Mouse (Mus musculus) embryonic facial prominence, embryonic 11.5 days (tissue): ENCODE data around the gene Bst2. TPM values are rescaled to one million over a fixed set of nuclear protein-coding genes. Genes with fewer than 3 reads are reported as not detected.
A peak's percentile ranks its signal among the peaks of the same experiment; 100 is the strongest.

Experiments
- ATAC-seq: fragments of 200-750 bp; cut with Nextera tagmentation; replicated peaks from 2 replicates; pipeline ENCODE4 v1.8.0; 2017; ENCODE audit warnings: low read depth; ENCODE audit not compliant: insufficient number of reproducible peaks, low FRiP score, low TSS enrichment
- DNase-seq: peaks from one replicate; pipeline ENCODE4 v3.0.0-alpha.2; 2015; ENCODE audit warnings: low spot score
- H3K27ac ChIP-seq: fragments of 300-500 bp; sonication (generic); replicated peaks from 2 replicates; pipeline ENCODE4 v1.5.1; 2014; ENCODE audit warnings: mild to moderate bottlenecking, low read depth, low read length, control low read depth
- H3K27me3 ChIP-seq: fragments of 300-500 bp; sonication (generic); 2 replicates; pipeline ENCODE4 v1.6.1; 2014; ENCODE audit warnings: mild to moderate bottlenecking, low read length, moderate library complexity, mixed read lengths; ENCODE audit not compliant: control insufficient read depth, insufficient read depth
- H3K36me3 ChIP-seq: fragments of 300-500 bp; sonication (generic); replicated peaks from 2 replicates; pipeline ENCODE4 v1.6.1; 2014; ENCODE audit warnings: low read depth, mild to moderate bottlenecking, low read length, moderate library complexity, mixed read lengths; ENCODE audit not compliant: control insufficient read depth, insufficient read depth
- H3K4me1 ChIP-seq: fragments of 300-500 bp; sonication (generic); 2 replicates; pipeline ENCODE4 v1.6.1; 2014; ENCODE audit warnings: low read length, mixed read lengths; ENCODE audit not compliant: control insufficient read depth, insufficient read depth
- H3K4me2 ChIP-seq: fragments of 300-500 bp; sonication (generic); 2 replicates; pipeline ENCODE4 v1.6.1; 2014; ENCODE audit warnings: low read depth, mild to moderate bottlenecking, control low read depth, low read length, moderate library complexity
- H3K4me3 ChIP-seq: fragments of 300-500 bp; sonication (generic); 2 replicates; pipeline ENCODE4 v1.5.1; 2014; ENCODE audit warnings: low read depth, low read length, control low read depth
- H3K9ac ChIP-seq: fragments of 300-500 bp; sonication (generic); replicated peaks from 2 replicates; pipeline ENCODE4 v1.6.1; 2014; ENCODE audit warnings: mild to moderate bottlenecking, control low read depth, low read length
- H3K9me3 ChIP-seq: fragments of 300-500 bp; sonication (generic); replicated peaks from 2 replicates; pipeline ENCODE4 v1.6.1; 2016; ENCODE audit warnings: mild to moderate bottlenecking, low read length, inconsistent platforms, mixed read lengths; ENCODE audit not compliant: control insufficient read depth
- WGBS: fragments of 180-500 bp; shearing (Covaris S2); extraction: QIAGEN DNeasy Blood & Tissue Kit; methylation state at CpG from one replicate; pipeline ENCODE4 v1.1.7; 2014; 5-methylcytosine and 5-hydroxymethylcytosine counted together
- polyA plus RNA-seq: library from polyadenylated mRNA; unstranded; fragments of >200 nt; fragmentation: Nextera tagmentation; extraction: Ambion mirVana; gene quantifications from 2 replicates; pipeline ENCODE4 v1.2.1, GENCODE M21; 2014

Gene Bst2
- polyA plus RNA-seq, result 3.5 and 4.3 TPM in 2 replicates

- H3K4me2 ChIP-seq, result peak within 1 kb of the TSS; percentile 61
- H3K4me1 ChIP-seq, result no peaks in the 10 kb centered on the region
- H3K9ac ChIP-seq, result peak within 1 kb of the TSS; percentile 6
- H3K36me3 ChIP-seq, result no peaks in the 10 kb centered on the region
- H3K4me3 ChIP-seq, result peak within 1 kb of the TSS; percentile 31
- no peaks in the 10 kb centered on the region for H3K27me3 ChIP-seq
- ATAC-seq (0 out of 2 replicates have a peak, but pooled peaks have one; percentile 32), DNase-seq (peak; percentile 92)
- WGBS, result 1% methylated on average over 37 of the region's 37 CpGs
- H3K27ac ChIP-seq, result no peak within 1 kb of the TSS
- no peaks in the 10 kb centered on the region for H3K9me3 ChIP-seq
Observed at GRCm38 (mm10) chr8:71537028-71537867, at the start of gene Bst2. Bst2 (minus strand) TSS chr8:71537456.

DNA sequence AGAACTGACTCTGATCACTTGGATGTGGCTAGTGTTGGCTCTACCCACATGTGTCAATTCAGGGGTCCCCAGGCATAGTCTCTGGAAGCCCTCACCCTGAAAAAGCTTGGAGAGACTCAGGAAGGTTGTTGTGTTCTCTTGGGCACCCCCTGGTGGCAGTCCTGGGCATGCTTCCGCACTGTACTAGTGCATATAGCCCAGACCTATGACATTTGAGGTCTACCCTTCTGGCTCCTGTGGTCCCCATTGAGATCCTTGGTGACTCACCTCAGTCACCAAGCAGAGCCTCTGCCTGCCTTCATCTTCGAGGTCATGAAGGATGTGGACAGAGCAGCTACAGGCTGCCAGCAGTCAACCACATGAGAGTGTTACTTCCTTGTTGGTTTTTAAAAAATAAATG, 49.6 kb upstream of the Bst2 start:
- ATAC-seq, result no peak
- no peak overlapping the region for H3K27ac ChIP-seq
- no peaks in the 10 kb centered on the region for H3K27me3 ChIP-seq
- peak; percentile 53 for DNase-seq
- H3K4me2 ChIP-seq, result no peak overlapping the region
- no peaks in the 10 kb centered on the region for H3K4me1 ChIP-seq
- no peaks in the 10 kb centered on the region for H3K36me3 ChIP-seq
- no peak overlapping the region for H3K4me3 ChIP-seq
- no peak overlapping the region for H3K9ac ChIP-seq
- no peaks in the 10 kb centered on the region for H3K9me3 ChIP-seq
- 73% methylated on average over 2 of the region's 2 CpGs for WGBS

DNA sequence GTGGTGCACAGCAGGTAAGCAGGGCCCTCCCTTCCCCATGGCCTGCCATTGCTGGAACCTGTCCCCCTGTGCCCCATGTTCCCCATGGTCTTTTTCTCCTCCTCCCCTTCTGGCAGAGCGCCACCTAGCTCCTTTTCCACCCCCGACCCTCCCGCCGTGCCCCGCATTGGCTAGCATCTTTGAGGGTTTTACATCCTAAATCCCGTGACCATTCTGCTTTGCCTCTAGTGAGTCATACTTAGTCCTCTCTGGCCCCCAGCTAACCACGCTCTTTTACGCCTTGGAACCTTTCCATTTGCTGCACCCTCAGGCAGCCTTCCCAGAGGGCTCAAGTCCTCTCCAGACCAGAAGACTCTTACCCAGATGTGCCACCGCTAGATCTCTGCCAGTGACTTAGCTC, 42.9 kb upstream of the Bst2 start:
- WGBS, result 24% methylated on average over 9 of the region's 9 CpGs
- Histone ChIP-seq H3K4me1 (no peaks in the 10 kb centered on the region), H3K9ac (no peak overlapping the region), H3K4me3 (no peak overlapping the region), H3K9me3 (no peaks in the 10 kb centered on the region), H3K27ac (no peak overlapping the region), H3K4me2 (no peak overlapping the region), H3K27me3 (no peaks in the 10 kb centered on the region), H3K36me3 (no peaks in the 10 kb centered on the region; the same call in none of the 2 replicates)
- ATAC-seq, result no peak
- DNase-seq, result no peak

DNA sequence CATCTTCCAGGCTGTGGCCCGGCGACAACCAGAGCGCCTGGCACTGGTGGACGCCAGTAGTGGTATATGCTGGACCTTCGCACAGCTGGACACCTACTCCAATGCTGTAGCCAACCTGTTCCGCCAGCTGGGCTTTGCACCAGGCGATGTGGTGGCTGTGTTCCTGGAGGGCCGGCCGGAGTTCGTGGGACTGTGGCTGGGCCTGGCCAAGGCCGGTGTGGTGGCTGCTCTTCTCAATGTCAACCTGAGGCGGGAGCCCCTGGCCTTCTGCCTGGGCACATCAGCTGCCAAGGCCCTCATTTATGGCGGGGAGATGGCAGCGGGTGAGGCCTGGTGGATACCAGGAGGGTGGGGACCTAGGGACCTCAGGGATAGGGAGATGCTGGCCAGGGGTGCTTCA, 42.2 kb upstream of the Bst2 start:
- Histone ChIP-seq H3K36me3 (no peaks in the 10 kb centered on the region; the same call in none of the 2 replicates), H3K4me2 (no peak overlapping the region), H3K4me1 (no peaks in the 10 kb centered on the region), H3K27me3 (no peaks in the 10 kb centered on the region), H3K4me3 (no peak overlapping the region), H3K27ac (no peak overlapping the region), H3K9ac (no peak overlapping the region), H3K9me3 (no peaks in the 10 kb centered on the region)
- no peak for DNase-seq
- no peak for ATAC-seq
- 88% methylated on average over 14 of the region's 14 CpGs for WGBS

DNA sequence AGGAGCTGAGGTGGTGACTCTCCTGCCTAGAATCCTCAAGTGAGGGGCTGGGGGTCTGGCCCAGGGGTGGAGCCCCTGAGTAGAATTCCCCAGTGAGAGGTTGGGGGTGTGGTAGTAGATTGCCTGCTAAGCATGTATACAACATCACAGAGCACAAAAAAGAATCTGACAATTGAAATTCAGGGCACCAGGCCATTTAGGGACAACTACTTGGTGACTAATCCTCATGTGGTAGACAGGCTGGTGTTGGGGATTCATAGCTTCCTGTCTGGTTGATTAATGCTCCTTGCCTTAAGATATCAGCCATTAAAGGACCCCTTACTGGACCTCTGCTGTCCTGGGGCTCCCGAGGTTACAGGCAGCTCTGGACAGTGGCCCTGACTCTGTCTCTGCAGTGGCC, 41.8 kb upstream of the Bst2 start:
- no peak overlapping the region for H3K27ac ChIP-seq
- 78% methylated on average over 1 of the region's 1 CpGs for WGBS
- H3K4me1 ChIP-seq, result no peaks in the 10 kb centered on the region
- H3K9me3 ChIP-seq, result no peaks in the 10 kb centered on the region
- H3K4me2 ChIP-seq, result no peak overlapping the region
- no peak overlapping the region for H3K4me3 ChIP-seq
- no peak overlapping the region for H3K9ac ChIP-seq
- no peaks in the 10 kb centered on the region for H3K27me3 ChIP-seq
- no peak for ATAC-seq
- no peaks in the 10 kb centered on the region; the same call in none of the 2 replicates for H3K36me3 ChIP-seq
- DNase-seq, result no peak

DNA sequence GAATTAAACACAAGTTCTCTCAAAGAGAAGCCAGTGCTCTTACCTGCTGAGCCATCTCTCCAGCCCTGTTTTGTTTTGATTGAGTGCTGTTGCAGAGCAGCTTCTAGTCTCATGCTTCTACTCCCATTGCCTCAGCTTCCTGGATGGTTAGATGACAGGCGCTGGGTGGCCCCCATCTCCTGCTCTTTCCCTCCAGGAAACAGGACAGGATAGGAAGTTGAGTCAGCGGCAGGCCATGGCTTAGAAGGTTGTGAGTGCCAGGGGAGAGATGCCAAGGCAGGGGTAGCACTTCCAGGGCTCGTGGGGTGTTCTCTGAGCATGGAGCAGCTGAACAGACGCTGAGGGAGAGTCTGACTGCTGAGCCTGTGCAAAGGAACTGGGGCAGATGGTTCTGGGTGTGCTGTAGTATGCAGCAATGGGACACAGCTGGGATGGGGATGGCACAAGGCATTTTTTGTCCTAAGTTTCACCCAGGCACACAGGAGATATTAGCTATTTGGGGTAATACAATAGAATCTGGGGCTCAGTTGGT, 40.7 kb upstream of the Bst2 start:
- H3K9me3 ChIP-seq, result no peaks in the 10 kb centered on the region
- H3K4me1 ChIP-seq, result no peaks in the 10 kb centered on the region
- ATAC-seq, result no peak
- no peak overlapping the region for H3K9ac ChIP-seq
- H3K27me3 ChIP-seq, result no peaks in the 10 kb centered on the region
- no peak overlapping the region for H3K27ac ChIP-seq
- 70% methylated on average over 4 of the region's 4 CpGs for WGBS
- no peak for DNase-seq
- H3K36me3 ChIP-seq, result no peaks in the 10 kb centered on the region; the same call in none of the 2 replicates
- no peak overlapping the region for H3K4me2 ChIP-seq
- H3K4me3 ChIP-seq, result no peak overlapping the region

DNA sequence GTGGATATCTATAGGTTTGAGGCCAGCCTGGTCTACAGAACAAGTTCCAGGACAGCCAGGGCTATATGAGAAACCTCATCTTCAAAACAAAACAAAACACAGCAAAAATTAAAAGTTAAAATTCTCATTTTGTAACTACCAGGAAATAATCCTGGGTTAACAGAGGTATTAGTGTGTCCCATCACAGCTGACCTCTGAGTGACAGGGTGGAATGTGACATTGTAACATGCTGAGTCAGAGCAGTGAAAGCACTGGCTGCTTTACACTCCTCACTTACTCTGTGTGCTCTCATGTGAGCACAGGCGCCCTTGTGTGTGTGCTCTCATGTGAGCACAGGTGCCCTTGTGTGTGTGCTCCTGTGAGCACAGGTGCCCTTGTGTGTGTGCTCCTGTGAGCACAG, 37.8 kb upstream of the Bst2 start:
- H3K4me3 ChIP-seq, result no peak overlapping the region
- no peaks in the 10 kb centered on the region for H3K9me3 ChIP-seq
- H3K27ac ChIP-seq, result no peak overlapping the region
- H3K4me1 ChIP-seq, result no peaks in the 10 kb centered on the region; the same call in 1 of the 2 replicates
- ATAC-seq (no peak), DNase-seq (no peak)
- H3K36me3 ChIP-seq, result no peaks in the 10 kb centered on the region; the same call in 1 of the 2 replicates
- H3K27me3 ChIP-seq, result no peaks in the 10 kb centered on the region
- no peak overlapping the region for H3K4me2 ChIP-seq
- WGBS, result 38% methylated on average over 1 of the region's 1 CpGs
- no peak overlapping the region for H3K9ac ChIP-seq

- Histone ChIP-seq H3K4me1 (no peaks in the 10 kb centered on the region; the same call in 1 of the 2 replicates), H3K36me3 (no peaks in the 10 kb centered on the region), H3K27ac (no peak overlapping the region), H3K27me3 (no peaks in the 10 kb centered on the region), H3K4me3 (no peak overlapping the region), H3K9ac (no peak overlapping the region), H3K9me3 (no peaks in the 10 kb centered on the region), H3K4me2 (no peak overlapping the region)
- DNase-seq (no peak), ATAC-seq (no peak)
- WGBS, result 82% methylated on average over 7 of the region's 7 CpGs
Observed at GRCm38 (mm10) chr8:71574426-71574825, 37.2 kb upstream of the Bst2 start.
